In genomic region chr3:31327791-31328190, GRCm38 (mm10) we compare ENCODE assay signal across 24 mouse cellular contexts. TPM values are rescaled to one million over a fixed set of nuclear protein-coding genes. Genes with fewer than 3 reads are reported as not detected.
"Had no signal": no experiment of that assay in that cellular context is flagged by ENCODE, and none has a peak within 500 bp of the region (broad histone marks: within the 10 kb centered on the region; RNA-seq: fewer than 3 reads in every experiment).

No protein-coding gene starts in this region.

- H3K4me1 ChIP-seq: limb, embryonic 13.5 days; liver, embryonic 12.5 days; liver, embryonic 15.5 days; lung, embryonic 15.5 days; megakaryocyte, embryonic 14.5 days; midbrain, embryonic 10.5 days; midbrain, embryonic 13.5 days; neural tube, embryonic 13.5 days; stomach, embryonic 15.5 days had no signal

- H3K27ac ChIP-seq: limb, embryonic 10.5 days; limb, embryonic 13.5 days; liver, embryonic 12.5 days; liver, embryonic 15.5 days; lung, embryonic 15.5 days; midbrain, embryonic 10.5 days; midbrain, embryonic 13.5 days; neural tube, embryonic 13.5 days; stomach, embryonic 15.5 days had no signal

- H3K4me3 ChIP-seq: limb, embryonic 10.5 days; limb, embryonic 13.5 days; liver, embryonic 12.5 days; liver, embryonic 15.5 days; lung, embryonic 15.5 days; midbrain, embryonic 10.5 days; midbrain, embryonic 13.5 days; myocyte; neural tube, embryonic 13.5 days; stomach, embryonic 15.5 days had no signal

- H3K27me3 ChIP-seq: limb, embryonic 13.5 days; liver, embryonic 12.5 days; liver, embryonic 15.5 days; lung, embryonic 15.5 days; megakaryocyte, embryonic 14.5 days; midbrain, embryonic 13.5 days; neural tube, embryonic 13.5 days; stomach, embryonic 15.5 days had no signal

- DNase-seq: kidney, adult 18-20 months; kidney, adult 9 months; kidney, postnatal 25 days; liver; lung, adult 18-20 months; lung, postnatal 10 days; lung, postnatal 36 days; retina, postnatal 1 day; spleen, adult 18-20 months; thymus, adult 18-20 months; thymus, postnatal 36 days had no signal

- H3K36me3 ChIP-seq: limb, embryonic 10.5 days; limb, embryonic 13.5 days; liver, embryonic 12.5 days; liver, embryonic 15.5 days; lung, embryonic 15.5 days; midbrain, embryonic 10.5 days; midbrain, embryonic 13.5 days; neural tube, embryonic 13.5 days; stomach, embryonic 15.5 days had no signal

- H3K9me3 ChIP-seq: limb, embryonic 10.5 days; limb, embryonic 13.5 days; liver, embryonic 12.5 days; liver, embryonic 15.5 days; lung, embryonic 15.5 days; midbrain, embryonic 10.5 days; midbrain, embryonic 13.5 days; neural tube, embryonic 13.5 days; stomach, embryonic 15.5 days had no signal

RNA-seq across cellular contexts. Expression of gene Slc7a14, which starts 17.6 kb away (rescaled TPM):
- total RNA-seq: monocyte, adult 5-6 weeks; neutrophil, adult 5-6 weeks had no signal
- polyA plus RNA-seq: myocyte had no signal
